Mouse (Mus musculus) right cerebral cortex, postnatal 4 days (tissue): ENCODE measurements around the gene Ptprn2.
A peak's percentile ranks its signal among the peaks of the same experiment; 100 is the strongest.

Experiments
- DNase-seq: peaks from one replicate; pipeline ENCODE4 v3.0.0-alpha.2; 2022

Gene Ptprn2

DNA sequence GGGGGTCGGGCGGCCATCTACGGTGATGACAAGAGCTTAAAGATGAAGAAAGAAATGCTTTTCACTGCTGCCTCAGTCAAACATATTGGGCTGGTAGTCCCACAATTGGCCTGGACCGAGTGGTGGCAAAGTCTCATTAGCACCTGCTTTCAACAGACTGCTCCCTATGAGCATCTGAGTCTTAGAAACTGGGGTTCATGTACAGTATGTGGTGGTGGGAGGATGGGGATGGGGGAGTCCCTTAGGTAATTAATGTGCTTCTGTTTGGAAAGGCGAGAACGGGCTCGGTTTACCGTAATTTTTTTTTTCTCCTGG lies 667.6 kb downstream of the Ptprn2 start:
- no peak for DNase-seq

GRCm38 (mm10) chr12:117153671-117154355 lies 668.3 kb downstream of the Ptprn2 start:
- peak; percentile 64 for DNase-seq

- DNase-seq: no peak
Observed at GRCm38 (mm10) chr12:117154356-117155243, 669.1 kb downstream of the Ptprn2 start.

GRCm38 (mm10) chr12:117155307-117156220 lies 670.0 kb downstream of the Ptprn2 start:
- no peak for DNase-seq

DNA sequence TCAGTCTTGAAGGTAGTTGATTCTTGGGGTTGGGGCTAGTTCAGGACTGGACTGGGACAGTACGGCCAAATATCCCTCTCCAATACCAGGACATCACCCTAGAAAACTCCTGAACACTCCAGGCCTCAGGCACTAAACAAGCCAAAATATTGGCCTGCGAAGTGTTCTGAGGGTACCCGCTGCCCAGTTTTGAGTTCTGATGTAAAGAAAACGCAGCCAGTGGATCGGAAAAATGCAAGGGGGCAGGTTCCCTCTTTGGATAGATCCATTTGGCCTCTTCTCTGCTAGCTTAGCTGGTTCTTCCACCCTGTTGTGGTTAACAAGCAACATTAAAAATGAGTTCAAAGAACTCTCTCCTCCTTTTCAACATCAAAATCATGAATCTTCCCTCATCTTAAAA lies 670.7 kb downstream of the Ptprn2 start:
- DNase-seq: no peak

DNA sequence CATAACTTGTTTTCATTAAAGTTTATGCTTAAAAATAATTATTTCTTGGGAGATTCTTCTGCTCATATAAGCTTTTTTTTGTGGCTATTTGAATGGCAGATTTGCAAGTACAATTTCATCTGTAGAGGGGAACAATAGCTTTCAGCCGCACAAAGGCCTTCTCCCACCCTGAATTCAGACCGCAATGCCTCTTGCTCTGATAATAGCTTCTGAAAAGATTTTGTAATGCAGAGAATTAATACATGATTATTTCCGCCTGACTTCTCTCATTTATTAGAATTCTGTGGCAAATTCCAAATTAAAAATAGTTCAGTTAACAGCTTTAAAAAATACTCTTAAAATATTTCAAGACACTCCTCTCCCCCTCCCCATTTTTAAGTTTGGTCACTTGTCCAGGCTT lies 671.3 kb downstream of the Ptprn2 start:
- no peak for DNase-seq

- no peak for DNase-seq
Observed at GRCm38 (mm10) chr12:117157249-117157648, 671.7 kb downstream of the Ptprn2 start.

- no peak for DNase-seq
Observed at GRCm38 (mm10) chr12:117157660-117158386, 672.3 kb downstream of the Ptprn2 start.

- no peak for DNase-seq
Observed at GRCm38 (mm10) chr12:117158950-117159668, 673.6 kb downstream of the Ptprn2 start.

GRCm38 (mm10) chr12:117159669-117160210 lies 674.2 kb downstream of the Ptprn2 start:
- no peak for DNase-seq

- no peak for DNase-seq
Observed at GRCm38 (mm10) chr12:117160211-117160891, 674.8 kb downstream of the Ptprn2 start.

GRCm38 (mm10) chr12:117162180-117162579 lies 676.7 kb downstream of the Ptprn2 start:
- DNase-seq: no peak

- DNase-seq: no peak
Observed at GRCm38 (mm10) chr12:117163789-117164188, 678.3 kb downstream of the Ptprn2 start.

DNA sequence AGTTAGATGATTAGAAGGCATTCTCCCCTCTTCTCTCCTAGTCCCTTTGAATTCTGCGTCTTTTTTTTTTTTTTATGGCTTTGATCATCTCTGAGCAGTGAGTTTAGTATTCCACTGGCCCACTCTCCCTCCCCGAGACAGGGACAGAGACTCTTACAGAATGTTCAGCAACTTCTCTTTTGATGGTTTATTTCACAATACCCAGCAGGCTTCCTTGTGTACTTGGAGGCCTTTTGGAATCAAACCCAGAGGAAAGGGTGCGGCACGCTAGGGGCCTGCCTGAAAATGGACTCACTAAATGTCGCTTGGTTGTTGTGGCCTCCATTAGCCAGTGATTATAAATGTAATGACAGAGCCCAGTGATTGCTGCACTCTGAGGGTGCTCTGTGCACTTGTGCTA lies 680.7 kb downstream of the Ptprn2 start:
- no peak for DNase-seq

- DNase-seq: no peak
Observed at GRCm38 (mm10) chr12:117169670-117170069, 684.1 kb downstream of the Ptprn2 start.

DNA sequence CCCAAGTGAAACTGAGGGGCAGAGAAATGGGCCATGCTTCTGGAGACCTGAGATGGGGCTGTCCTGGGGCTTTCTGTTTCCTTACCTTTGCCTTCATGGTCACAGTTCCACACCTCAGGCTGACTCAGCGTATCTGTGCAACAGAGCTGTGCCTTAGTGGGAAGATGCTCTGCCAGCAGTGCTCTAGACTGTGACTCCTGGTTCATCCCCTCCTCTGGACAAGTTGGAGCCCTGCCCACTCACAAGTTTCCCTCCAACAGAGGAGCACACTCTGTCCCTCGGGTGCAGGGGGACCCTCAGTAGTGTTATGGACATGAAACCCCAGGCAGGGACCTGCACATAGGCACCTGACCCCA lies 687.0 kb downstream of the Ptprn2 start:
- DNase-seq: no peak

DNA sequence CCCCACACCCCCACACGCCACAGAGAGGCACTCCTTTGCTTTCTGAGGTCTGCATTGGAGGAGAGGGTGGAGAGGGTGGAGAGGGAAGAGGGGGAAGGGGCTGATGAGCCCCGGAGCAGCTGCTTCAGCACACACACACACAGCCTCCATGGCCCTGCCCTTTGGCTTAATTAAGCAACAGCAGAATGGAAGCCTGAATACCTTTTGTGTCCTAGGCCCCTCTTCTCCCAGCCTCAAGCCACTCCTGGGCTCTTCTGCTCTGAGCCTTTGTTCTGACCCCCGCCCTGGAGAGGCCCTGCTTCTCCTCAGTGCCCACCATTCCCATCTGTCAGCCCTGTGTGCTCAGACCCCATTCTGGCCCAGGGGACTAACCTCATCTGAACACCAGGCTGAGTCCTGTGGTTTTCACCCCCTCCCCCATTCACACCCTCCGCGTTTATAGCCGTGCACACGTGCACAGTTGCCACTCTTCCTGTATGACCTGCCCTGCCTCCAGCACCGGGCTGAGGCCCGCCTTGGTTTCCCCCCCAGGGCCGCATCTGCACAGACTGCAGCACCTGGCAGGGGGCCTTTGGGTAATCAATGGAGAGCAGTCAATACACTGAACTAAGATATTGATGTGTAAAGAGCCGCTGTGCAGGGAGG lies 687.5 kb downstream of the Ptprn2 start:
- DNase-seq: no peak

DNA sequence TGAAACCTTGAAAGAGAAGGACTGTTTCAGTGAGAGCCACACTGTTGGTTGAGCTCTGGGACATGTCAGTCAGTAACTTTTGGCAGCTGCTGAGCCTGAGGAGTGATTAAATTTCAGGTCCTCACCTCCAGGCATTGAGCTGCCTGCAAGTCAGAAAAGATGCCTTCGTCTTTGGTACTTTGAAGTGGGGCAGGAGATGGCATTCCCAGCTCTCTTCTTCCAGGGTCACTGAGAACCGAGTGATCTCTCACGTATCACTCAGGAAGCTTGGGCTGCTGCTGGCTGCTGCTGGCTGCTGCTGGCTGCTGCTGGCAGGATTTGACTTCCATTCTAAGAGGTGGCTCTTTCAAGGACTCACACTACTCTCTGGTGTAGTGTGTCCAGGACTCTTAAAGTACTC lies 688.7 kb downstream of the Ptprn2 start:
- no peak for DNase-seq

DNA sequence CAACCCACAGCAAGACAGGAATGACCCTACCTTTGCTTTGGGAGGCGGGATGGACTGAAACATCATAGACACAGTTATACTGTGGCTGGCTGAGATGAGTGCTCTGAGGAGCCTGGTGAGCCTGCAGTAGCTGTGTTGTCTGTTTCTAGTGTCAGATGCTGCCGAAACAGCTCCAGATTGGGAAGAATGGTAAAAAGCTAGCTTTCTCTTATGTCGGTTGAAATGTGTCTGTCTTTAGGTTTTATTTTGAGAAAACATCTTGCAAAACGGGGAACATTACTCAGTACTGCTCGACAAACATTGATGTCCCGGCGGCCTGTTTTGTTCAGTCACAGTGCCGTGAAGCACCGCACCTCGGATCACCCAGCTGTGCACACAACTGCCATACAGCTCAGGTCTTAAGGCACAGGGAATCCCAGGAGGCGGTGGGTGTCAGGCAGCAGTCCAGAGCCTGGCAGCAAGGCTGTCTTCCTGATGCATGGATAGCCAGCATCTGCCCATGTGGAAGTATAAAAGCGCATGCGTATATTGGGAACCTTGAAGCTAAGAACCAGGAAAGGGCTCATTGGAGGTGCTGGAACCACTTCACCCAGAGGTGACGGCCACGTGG lies 689.7 kb downstream of the Ptprn2 start:
- no peak for DNase-seq

GRCm38 (mm10) chr12:117176259-117176823 lies 690.8 kb downstream of the Ptprn2 start:
- DNase-seq: no peak
